Mouse (Mus musculus): ENCODE results near the gene Myh3. TPM values are rescaled to one million over a fixed set of nuclear protein-coding genes. Genes with fewer than 3 reads are reported as not detected.

The Myh3 gene
- polyA plus RNA-seq, 1 experiment from 2014 or later: 0.07 TPM

- Histone ChIP-seq H3K4me3 (ENCODE audit: low read depth, low read length) (no peak overlapping the region), H3K36me3 (ENCODE audit: insufficient read depth, low read length) (no peaks in the 10 kb centered on the region), H3K27ac (ENCODE audit: low read length) (no peak overlapping the region), H3K9ac (replicated peaks; ENCODE audit: low read depth) (no peak overlapping the region), H3K4me1 (ENCODE audit: insufficient read depth, low read depth, low read length) (no peaks in the 10 kb centered on the region), H3K27me3 (replicated peaks; ENCODE audit: insufficient read depth, low read length) (no peaks in the 10 kb centered on the region), H3K4me2 (replicated peaks; ENCODE audit: low read depth, low read length) (no peak overlapping the region), H3K9me3 (ENCODE audit: low read length) (no peaks in the 10 kb centered on the region)
- TF ChIP-seq CTCF (IDR thresholded peaks at IDR 0.05): no peak
- no peak for TF ChIP-seq EP300 (IDR thresholded peaks at IDR 0.05)
- DNase-seq (ENCODE audit: low spot score): no peak
- 90% methylated on average over 5 of the region's 5 CpGs for WGBS
- ATAC-seq: no peak
These were observed 36.2 kb downstream of the Myh3 start for GRCm38 (mm10) chr11:67114261-67114660.

DNA sequence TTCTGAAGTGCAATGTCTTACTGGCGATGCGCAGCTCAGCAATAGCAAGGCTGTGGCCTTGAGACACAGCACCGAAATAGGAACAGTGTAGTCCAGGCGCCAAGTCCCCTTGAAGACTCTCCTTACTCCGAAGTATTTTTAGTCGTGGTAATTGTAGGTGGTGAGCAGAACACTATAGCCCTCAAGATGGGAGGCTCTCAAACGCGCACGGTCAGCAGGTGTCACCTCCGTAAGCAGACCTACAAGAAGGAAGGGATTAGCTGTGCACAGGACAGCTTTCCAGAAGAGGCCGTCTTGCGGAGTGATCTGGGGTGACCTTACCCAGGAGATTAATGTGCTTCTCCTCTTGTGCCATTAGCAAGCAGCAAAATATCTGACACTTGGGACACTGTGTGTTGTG lies 36.8 kb downstream of the Myh3 start:
- no peak overlapping the region for H3K27ac ChIP-seq (ENCODE audit: low read length)
- no peak overlapping the region for H3K4me2 ChIP-seq (replicated peaks; ENCODE audit: low read depth, low read length)
- no peaks in the 10 kb centered on the region for H3K9me3 ChIP-seq (ENCODE audit: low read length)
- ATAC-seq: no peak
- WGBS: 90% methylated on average over 12 of the region's 12 CpGs
- H3K36me3 ChIP-seq (ENCODE audit: insufficient read depth, low read length): no peaks in the 10 kb centered on the region
- no peak overlapping the region for H3K9ac ChIP-seq (replicated peaks; ENCODE audit: low read depth)
- no peaks in the 10 kb centered on the region for H3K4me1 ChIP-seq (ENCODE audit: insufficient read depth, low read depth, low read length)
- TF ChIP-seq CTCF (IDR thresholded peaks at IDR 0.05) (no peak), EP300 (IDR thresholded peaks at IDR 0.05) (no peak)
- no peak overlapping the region for H3K4me3 ChIP-seq (ENCODE audit: low read depth, low read length)
- no peaks in the 10 kb centered on the region for H3K27me3 ChIP-seq (replicated peaks; ENCODE audit: insufficient read depth, low read length)
- DNase-seq (ENCODE audit: low spot score): no peak

DNA sequence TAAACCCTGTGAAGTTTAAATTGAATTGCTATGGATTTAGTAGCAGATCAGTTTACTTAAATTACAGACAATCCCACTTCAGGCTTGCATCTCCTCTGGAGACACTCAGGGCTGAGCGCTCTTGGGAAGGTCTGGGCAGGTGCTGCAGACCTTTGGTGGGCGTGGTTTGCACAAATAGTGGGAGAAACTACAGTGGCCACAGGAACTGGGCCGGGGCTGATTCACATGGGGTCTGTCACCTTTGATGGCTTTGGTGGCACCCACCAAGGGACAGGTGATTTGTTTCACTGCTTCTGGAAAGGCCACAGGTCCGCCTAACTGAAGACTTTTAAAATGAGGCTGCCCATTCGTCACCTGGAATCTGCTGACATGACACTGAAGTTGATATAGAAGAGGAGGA lies 38.6 kb downstream of the Myh3 start:
- Histone ChIP-seq H3K4me2 (replicated peaks; ENCODE audit: low read depth, low read length) (no peak overlapping the region), H3K4me1 (ENCODE audit: insufficient read depth, low read depth, low read length) (no peaks in the 10 kb centered on the region), H3K27me3 (replicated peaks; ENCODE audit: insufficient read depth, low read length) (no peaks in the 10 kb centered on the region), H3K4me3 (ENCODE audit: low read depth, low read length) (no peak overlapping the region), H3K36me3 (ENCODE audit: insufficient read depth, low read length) (no peaks in the 10 kb centered on the region), H3K27ac (ENCODE audit: low read length) (no peak overlapping the region), H3K9me3 (ENCODE audit: low read length) (no peaks in the 10 kb centered on the region), H3K9ac (replicated peaks; ENCODE audit: low read depth) (no peak overlapping the region)
- DNase-seq (ENCODE audit: low spot score): no peak
- WGBS: 61% methylated on average over 5 of the region's 5 CpGs
- TF ChIP-seq CTCF (IDR thresholded peaks at IDR 0.05): no peak
- no peak for TF ChIP-seq EP300 (IDR thresholded peaks at IDR 0.05)
- ATAC-seq: no peak

- no peak for ATAC-seq
- H3K36me3 ChIP-seq (ENCODE audit: insufficient read depth, low read length): no peaks in the 10 kb centered on the region
- no peak overlapping the region for H3K9ac ChIP-seq (replicated peaks; ENCODE audit: low read depth)
- no peak for TF ChIP-seq EP300 (IDR thresholded peaks at IDR 0.05)
- no peak for TF ChIP-seq CTCF (IDR thresholded peaks at IDR 0.05)
- DNase-seq (ENCODE audit: low spot score): no peak
- H3K4me2 ChIP-seq (replicated peaks; ENCODE audit: low read depth, low read length): no peak overlapping the region
- 39% methylated on average over 4 of the region's 4 CpGs for WGBS
- no peak overlapping the region for H3K4me3 ChIP-seq (ENCODE audit: low read depth, low read length)
- H3K9me3 ChIP-seq (ENCODE audit: low read length): no peaks in the 10 kb centered on the region
- H3K4me1 ChIP-seq (ENCODE audit: insufficient read depth, low read depth, low read length): no peaks in the 10 kb centered on the region
- no peak overlapping the region for H3K27ac ChIP-seq (ENCODE audit: low read length)
- no peaks in the 10 kb centered on the region for H3K27me3 ChIP-seq (replicated peaks; ENCODE audit: insufficient read depth, low read length)
These were observed 41.5 kb downstream of the Myh3 start for GRCm38 (mm10) chr11:67119539-67120070.

DNA sequence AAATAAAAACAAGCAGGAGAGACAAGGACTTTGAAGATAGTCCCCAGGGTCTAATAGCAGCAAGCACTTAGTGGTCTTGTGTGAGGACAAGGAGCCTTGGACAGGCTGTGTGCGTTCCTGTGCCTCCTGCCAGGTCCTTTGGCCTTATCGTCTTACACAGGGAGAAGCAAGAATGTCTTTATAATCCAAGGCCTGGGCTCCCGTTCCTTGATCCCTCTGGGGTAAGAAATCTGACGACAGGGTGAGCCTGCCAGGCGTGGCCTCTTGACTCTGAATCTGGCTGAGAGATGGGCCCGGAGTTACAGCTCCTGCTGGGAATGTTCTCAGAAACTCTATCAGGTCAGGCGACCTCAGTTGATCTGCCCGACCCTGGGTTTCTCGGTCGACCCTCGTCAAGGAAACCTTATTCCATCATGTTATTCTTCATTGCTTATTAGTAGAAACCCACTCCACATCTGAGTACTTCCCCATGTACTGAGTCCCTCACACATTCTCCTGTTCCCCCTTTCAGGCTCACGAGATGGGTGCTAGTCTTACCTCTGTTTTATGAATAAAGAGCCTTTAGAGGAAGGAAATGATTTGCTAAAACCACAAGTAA lies 42.7 kb downstream of the Myh3 start:
- ATAC-seq (no peak), DNase-seq (ENCODE audit: low spot score) (no peak)
- Histone ChIP-seq H3K4me2 (replicated peaks; ENCODE audit: low read depth, low read length) (no peak overlapping the region), H3K4me1 (ENCODE audit: insufficient read depth, low read depth, low read length) (no peaks in the 10 kb centered on the region), H3K27me3 (replicated peaks; ENCODE audit: insufficient read depth, low read length) (no peaks in the 10 kb centered on the region), H3K9me3 (ENCODE audit: low read length) (no peaks in the 10 kb centered on the region), H3K9ac (replicated peaks; ENCODE audit: low read depth) (no peak overlapping the region), H3K27ac (ENCODE audit: low read length) (no peak overlapping the region), H3K36me3 (ENCODE audit: insufficient read depth, low read length) (no peaks in the 10 kb centered on the region), H3K4me3 (ENCODE audit: low read depth, low read length) (no peak overlapping the region)
- TF ChIP-seq CTCF (IDR thresholded peaks at IDR 0.05): no peak
- no peak for TF ChIP-seq EP300 (IDR thresholded peaks at IDR 0.05)
- WGBS: 57% methylated on average over 12 of the region's 12 CpGs

DNA sequence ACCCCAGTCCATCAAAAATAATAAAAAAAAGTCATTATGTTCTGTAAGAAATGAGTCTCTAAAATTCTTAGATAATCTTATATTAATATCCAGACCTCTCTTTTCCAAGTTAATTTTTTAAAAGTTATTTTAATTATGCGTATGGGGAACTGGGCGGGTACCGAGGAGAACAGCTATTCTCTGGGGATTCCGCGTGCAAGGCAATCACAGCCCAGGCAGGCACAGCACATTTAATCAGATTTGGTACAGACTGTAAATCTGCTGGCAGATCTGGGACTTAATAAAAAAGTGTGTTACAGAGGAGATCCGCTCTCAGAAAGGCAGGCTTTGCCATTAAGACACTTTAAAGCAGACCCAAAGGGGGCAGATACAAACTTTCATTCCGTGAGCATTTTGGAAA lies 46.8 kb downstream of the Myh3 start:
- Histone ChIP-seq H3K27ac (ENCODE audit: low read length) (no peak overlapping the region), H3K27me3 (replicated peaks; ENCODE audit: insufficient read depth, low read length) (no peaks in the 10 kb centered on the region), H3K36me3 (ENCODE audit: insufficient read depth, low read length) (no peaks in the 10 kb centered on the region), H3K4me3 (ENCODE audit: low read depth, low read length) (no peak overlapping the region), H3K9ac (replicated peaks; ENCODE audit: low read depth) (no peak overlapping the region), H3K4me1 (ENCODE audit: insufficient read depth, low read depth, low read length) (no peaks in the 10 kb centered on the region), H3K9me3 (ENCODE audit: low read length) (no peaks in the 10 kb centered on the region), H3K4me2 (replicated peaks; ENCODE audit: low read depth, low read length) (no peak overlapping the region)
- ATAC-seq (no peak), DNase-seq (ENCODE audit: low spot score) (no peak)
- TF ChIP-seq EP300 (IDR thresholded peaks at IDR 0.05) (no peak), CTCF (IDR thresholded peaks at IDR 0.05) (no peak)
- WGBS: 84% methylated on average over 7 of the region's 7 CpGs

DNA sequence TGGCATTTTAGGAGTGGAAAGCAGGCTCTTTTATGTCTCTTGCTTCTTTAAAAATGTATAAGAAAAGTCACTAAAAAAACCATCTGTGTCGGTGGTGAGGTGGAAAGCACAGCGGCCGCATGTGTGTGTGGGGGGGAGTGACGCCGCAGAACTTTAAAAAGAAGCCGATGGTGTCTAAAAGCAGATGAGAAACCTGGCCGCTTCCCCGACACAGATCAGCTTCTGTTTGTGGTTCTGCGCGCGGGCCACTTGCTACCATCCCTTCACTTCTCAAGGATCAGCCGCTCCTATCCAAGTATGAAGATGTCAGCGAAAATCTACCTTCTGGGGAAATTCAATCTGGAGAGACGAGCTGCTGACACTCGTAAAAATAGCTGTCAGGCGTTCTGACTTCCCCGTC lies 47.3 kb downstream of the Myh3 start:
- DNase-seq (ENCODE audit: low spot score) (no peak), ATAC-seq (no peak)
- WGBS: 73% methylated on average over 17 of the region's 17 CpGs
- H3K4me2 ChIP-seq (replicated peaks; ENCODE audit: low read depth, low read length): no peak overlapping the region
- no peak overlapping the region for H3K27ac ChIP-seq (ENCODE audit: low read length)
- TF ChIP-seq EP300 (IDR thresholded peaks at IDR 0.05): no peak
- TF ChIP-seq CTCF (IDR thresholded peaks at IDR 0.05): no peak
- H3K36me3 ChIP-seq (ENCODE audit: insufficient read depth, low read length): no peaks in the 10 kb centered on the region
- no peak overlapping the region for H3K4me3 ChIP-seq (ENCODE audit: low read depth, low read length)
- H3K9me3 ChIP-seq (ENCODE audit: low read length): no peaks in the 10 kb centered on the region
- no peaks in the 10 kb centered on the region for H3K27me3 ChIP-seq (replicated peaks; ENCODE audit: insufficient read depth, low read length)
- H3K4me1 ChIP-seq (ENCODE audit: insufficient read depth, low read depth, low read length): no peaks in the 10 kb centered on the region
- no peak overlapping the region for H3K9ac ChIP-seq (replicated peaks; ENCODE audit: low read depth)
